ENCODE assay signal across 23 mouse cellular contexts in the genomic region with DNA sequence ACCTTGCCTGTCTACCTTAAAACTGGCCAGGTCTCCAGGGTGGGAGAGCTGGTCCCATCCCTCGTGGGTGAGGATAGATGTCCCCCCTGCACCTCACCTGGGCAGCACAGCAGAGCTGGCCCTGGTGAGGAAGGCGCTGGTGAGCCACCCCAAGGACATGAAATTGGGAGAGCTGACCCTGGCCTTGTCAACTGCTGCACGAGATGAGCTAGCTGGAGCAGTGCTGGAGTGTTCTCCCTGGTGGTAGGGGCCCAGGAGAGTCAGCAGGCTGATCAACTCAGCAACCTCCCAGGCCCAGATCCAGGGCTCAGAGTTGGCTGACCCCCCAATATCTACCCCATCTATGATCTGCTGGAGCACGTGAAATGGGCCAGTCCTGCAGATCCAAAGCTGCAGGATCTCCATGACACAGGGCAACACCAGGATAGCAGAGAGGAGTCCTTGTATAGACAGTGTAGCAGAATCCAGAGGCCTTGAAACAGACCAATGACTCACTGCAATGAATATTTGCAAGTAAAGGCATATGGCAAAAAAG. TPM values are rescaled to one million over a fixed set of nuclear protein-coding genes. Genes with fewer than 3 reads are reported as not detected.
DNase-seq lines count a peak whose midpoint lies in the region; ATAC-seq and TF ChIP-seq lines count a peak whose summit lies in the region.
"Had no signal": no experiment of that assay in that cellular context is flagged by ENCODE, and none has a peak within 500 bp of the region (broad histone marks: within the 10 kb centered on the region; RNA-seq: fewer than 3 reads in every experiment).

No protein-coding gene starts in this region.

- H3K4me2 ChIP-seq in midbrain, embryonic 12.5 days (replicated peaks): no peak overlapping the region
- no peak overlapping the region for H3K4me2 ChIP-seq in midbrain, postnatal 0 days (ENCODE audit: low read depth, low read length, poor library complexity, severe bottlenecking)
- H3K4me2 ChIP-seq in kidney, embryonic 16.5 days (replicated peaks; ENCODE audit: low read depth, low read length): no peak overlapping the region
- H3K4me2 ChIP-seq: forebrain, embryonic 13.5 days; heart, embryonic 11.5 days; hindbrain, embryonic 13.5 days; intestine, embryonic 15.5 days had no signal

- no peaks in the 10 kb centered on the region for H3K36me3 ChIP-seq in midbrain, embryonic 12.5 days
- H3K36me3 ChIP-seq in midbrain, postnatal 0 days (ENCODE audit: insufficient read depth, low read length): no peaks in the 10 kb centered on the region
- no peaks in the 10 kb centered on the region for H3K36me3 ChIP-seq in kidney, embryonic 16.5 days (ENCODE audit: insufficient read depth, low read length)
- H3K36me3 ChIP-seq: forebrain, embryonic 10.5 days; G1E; hindbrain, embryonic 13.5 days; intestine, embryonic 15.5 days had no signal

- H3K4me1 ChIP-seq in midbrain, embryonic 12.5 days: no peaks in the 10 kb centered on the region
- no peaks in the 10 kb centered on the region for H3K4me1 ChIP-seq in midbrain, postnatal 0 days (ENCODE audit: insufficient read depth, low read length)
- H3K4me1 ChIP-seq in kidney, embryonic 16.5 days (ENCODE audit: insufficient read depth, low read length): no peaks in the 10 kb centered on the region
- H3K4me1 ChIP-seq: forebrain, embryonic 10.5 days; forebrain, embryonic 13.5 days; hindbrain, embryonic 13.5 days; intestine, embryonic 15.5 days had no signal

- H3K9ac ChIP-seq in midbrain, embryonic 12.5 days (replicated peaks): no peak overlapping the region
- H3K9ac ChIP-seq in midbrain, postnatal 0 days (replicated peaks; ENCODE audit: low read length, poor library complexity, severe bottlenecking): no peak overlapping the region
- no peak overlapping the region for H3K9ac ChIP-seq in kidney, embryonic 16.5 days (replicated peaks; ENCODE audit: low read length)
- H3K9ac ChIP-seq: forebrain, embryonic 13.5 days; hindbrain, embryonic 13.5 days; intestine, embryonic 15.5 days had no signal

- H3K27me3 ChIP-seq in midbrain, embryonic 12.5 days: no peaks in the 10 kb centered on the region
- no peaks in the 10 kb centered on the region for H3K27me3 ChIP-seq in midbrain, postnatal 0 days (ENCODE audit: insufficient read depth, low read length)
- H3K27me3 ChIP-seq in kidney, embryonic 16.5 days (ENCODE audit: insufficient read depth, low read length): no peaks in the 10 kb centered on the region
- H3K27me3 ChIP-seq: CH12.LX; forebrain, embryonic 13.5 days; hindbrain, embryonic 13.5 days; intestine, embryonic 15.5 days; Patski had no signal

- 88% methylated on average over 4 of the region's 4 CpGs for WGBS in midbrain, embryonic 12.5 days
- WGBS in midbrain, postnatal 0 days: 83% methylated on average over 4 of the region's 4 CpGs
- 74% methylated on average over 4 of the region's 4 CpGs for WGBS in kidney, embryonic 16.5 days

- no peak for TF ChIP-seq CTCF in midbrain, postnatal 0 days (IDR thresholded peaks at IDR 0.05)

- no peaks in the 10 kb centered on the region for H3K9me3 ChIP-seq in midbrain, embryonic 12.5 days
- no peaks in the 10 kb centered on the region for H3K9me3 ChIP-seq in midbrain, postnatal 0 days (ENCODE audit: low read length)
- H3K9me3 ChIP-seq in kidney, embryonic 16.5 days (ENCODE audit: low read length): no peaks in the 10 kb centered on the region
- H3K9me3 ChIP-seq: forebrain, embryonic 10.5 days; forebrain, embryonic 13.5 days; G1E; hindbrain, embryonic 13.5 days; intestine, embryonic 15.5 days had no signal

- no peak overlapping the region for H3K27ac ChIP-seq in midbrain, embryonic 12.5 days (replicated peaks)
- H3K27ac ChIP-seq in midbrain, postnatal 0 days (ENCODE audit: low read depth, low read length): no peak overlapping the region
- no peak overlapping the region for H3K27ac ChIP-seq in kidney, embryonic 16.5 days (ENCODE audit: low read length)
- H3K27ac ChIP-seq: forebrain, embryonic 10.5 days; forebrain, embryonic 13.5 days; hindbrain, embryonic 13.5 days; intestine, embryonic 15.5 days had no signal

- no peak for DNase-seq in midbrain, postnatal 0 days (ENCODE audit: low spot score)
- peak; percentile 85 for DNase-seq in adrenal gland, adult 8-10 months
- DNase-seq in adrenal gland, postnatal 25 days: peak; percentile 54
- no peak for DNase-seq in lung, adult 18-20 months
- no peak for DNase-seq in lung, postnatal 4 days
- DNase-seq: B cell, adult 2 months; cerebellum, adult 11-12 months; cerebellum, adult 8-10 months; cerebellum, postnatal 10 days; gastrocnemius, postnatal 10 days; heart, adult 11 months had no signal

- 0 out of 2 replicates have a peak, but pooled peaks have one; percentile 12 for ATAC-seq in midbrain, embryonic 12.5 days (ENCODE audit: low FRiP score, low read depth)
- ATAC-seq in midbrain, postnatal 0 days (ENCODE audit: low FRiP score): no peak
- ATAC-seq in kidney, embryonic 16.5 days (ENCODE audit: low FRiP score, low TSS enrichment): no peak
- ATAC-seq: forebrain, embryonic 13.5 days; forebrain, embryonic 16.5 days; hindbrain, embryonic 16.5 days; intestine, embryonic 15.5 days; Patski had no signal

- H3K4me3 ChIP-seq in midbrain, embryonic 12.5 days: no peak overlapping the region
- no peak overlapping the region for H3K4me3 ChIP-seq in midbrain, postnatal 0 days (ENCODE audit: low read depth, low read length)
- H3K4me3 ChIP-seq in kidney, embryonic 16.5 days (ENCODE audit: low read length): no peak overlapping the region
- H3K4me3 ChIP-seq: forebrain, embryonic 10.5 days; forebrain, embryonic 13.5 days; hindbrain, embryonic 13.5 days; intestine, embryonic 15.5 days had no signal

RNA-seq across cellular contexts. Expression of gene Ppp1r12a, which starts 17.9 kb away (rescaled TPM):
- 83.4 and 90.9 TPM in 2 replicates for polyA plus RNA-seq in midbrain, embryonic 12.5 days (2016; fragmentation: Nextera tagmentation; extraction: Ambion mirVana)
- total RNA-seq in midbrain, postnatal 0 days (2014; rRNA removed): 71.7 and 83.9 TPM in 2 replicates
- 52.0 and 54.3 TPM in 2 replicates for polyA plus RNA-seq in midbrain, postnatal 0 days (2015; fragmentation: Nextera tagmentation; extraction: Ambion mirVana)
- total RNA-seq in adrenal gland, adult 8-10 months (2022): 100 to 1,000 TPM in 3 of 4 experiments, 10 to 100 TPM in 1; 98.3 to 130 (median 112) TPM
- total RNA-seq in adrenal gland, postnatal 25 days (2021): 112 and 131 TPM in 2 replicates
- polyA plus RNA-seq in kidney, embryonic 16.5 days (2015; fragmentation: Nextera tagmentation; extraction: Ambion mirVana): 91.1 and 97.7 TPM in 2 replicates

Comparison
In these comparisons a context has a peak if more than half of its experiments do, and no peak if none do; other contexts are left out.
1. DNase-seq: peak in adrenal gland, adult 8-10 months (single experiment) and adrenal gland, postnatal 25 days (single experiment); none in midbrain, postnatal 0 days (single experiment), lung, adult 18-20 months (0 of 2) and lung, postnatal 4 days (0 of 2).